Mouse (Mus musculus) forebrain, embryonic 11.5 days (tissue): ENCODE results near the gene Nrp2. TPM values are rescaled to one million over a fixed set of nuclear protein-coding genes. Genes with fewer than 3 reads are reported as not detected.
A peak's percentile ranks its signal among the peaks of the same experiment; 100 is the strongest.

Experiments used
- ATAC-seq: fragments of 200-750 bp; cut with Nextera tagmentation; replicated peaks from 2 replicates; pipeline ENCODE4 v1.8.0; 2017; ENCODE audit warnings: moderate TSS enrichment; ENCODE audit not compliant: low FRiP score
- DNase-seq: peaks from one replicate; pipeline ENCODE4 v3.0.0-alpha.2; 2017; ENCODE audit warnings: low spot score
- H3K27ac ChIP-seq: fragments of 300-500 bp; sonication (generic); 2 replicates; pipeline ENCODE4 v1.5.1; 2014; ENCODE audit warnings: low read depth, low read length
- H3K27me3 ChIP-seq: fragments of 300-500 bp; sonication (generic); 2 replicates; pipeline ENCODE4 v1.6.1; 2014; ENCODE audit warnings: mild to moderate bottlenecking, low read length, mixed read lengths; ENCODE audit not compliant: control insufficient read depth, insufficient read depth
- H3K36me3 ChIP-seq: fragments of 300-500 bp; sonication (generic); 2 replicates; pipeline ENCODE4 v1.6.1; 2014; ENCODE audit warnings: mild to moderate bottlenecking, low read length, moderate library complexity, mixed read lengths; ENCODE audit not compliant: control insufficient read depth, insufficient read depth
- H3K4me1 ChIP-seq: fragments of 300-500 bp; sonication (generic); replicated peaks from 2 replicates; pipeline ENCODE4 v1.6.1; 2014; ENCODE audit warnings: low read length, mixed read lengths; ENCODE audit not compliant: control insufficient read depth, insufficient read depth
- H3K4me2 ChIP-seq: fragments of 300-500 bp; sonication (generic); 2 replicates; pipeline ENCODE4 v1.6.1; 2014; ENCODE audit warnings: low read depth, mild to moderate bottlenecking, low read length, moderate library complexity, mixed read lengths; ENCODE audit not compliant: severe bottlenecking
- H3K4me3 ChIP-seq: fragments of 300-500 bp; sonication (generic); 2 replicates; pipeline ENCODE4 v1.5.1; 2014; ENCODE audit warnings: low read depth, low read length
- H3K9ac ChIP-seq: fragments of 300-500 bp; sonication (generic); 2 replicates; pipeline ENCODE4 v1.6.1; 2014; ENCODE audit warnings: low read length
- H3K9me3 ChIP-seq: fragments of 300-500 bp; sonication (generic); 2 replicates; pipeline ENCODE4 v1.6.1; 2016; ENCODE audit warnings: low read length, mixed read lengths; ENCODE audit not compliant: control insufficient read depth
- WGBS: fragments of 180-500 bp; shearing (Covaris S2); extraction: QIAGEN DNeasy Blood & Tissue Kit; methylation state at CpG from one replicate; pipeline ENCODE4 v1.1.7; 2014; 5-methylcytosine and 5-hydroxymethylcytosine counted together
- polyA plus RNA-seq: library from polyadenylated mRNA; unstranded; fragments of >200 nt; fragmentation: Nextera tagmentation; extraction: Ambion mirVana; gene quantifications from 2 replicates; pipeline ENCODE4 v1.2.1, GENCODE M21; 2014

Nrp2 gene
- polyA plus RNA-seq, 1 experiment from 2014 or later = 20.7 TPM

- no peak for DNase-seq
- H3K36me3 ChIP-seq = no peaks in the 10 kb centered on the region
- no peak for ATAC-seq
- no peak overlapping the region for H3K4me2 ChIP-seq
- no peak overlapping the region for H3K4me3 ChIP-seq
- no peak overlapping the region for H3K9ac ChIP-seq
- no peaks in the 10 kb centered on the region for H3K9me3 ChIP-seq
- 40% methylated on average over 1 of the region's 1 CpGs for WGBS
- H3K27ac ChIP-seq = no peak overlapping the region
- no peaks in the 10 kb centered on the region for H3K27me3 ChIP-seq
- no peaks in the 10 kb centered on the region for H3K4me1 ChIP-seq
Measured at GRCm38 (mm10) chr1:62813938-62814337, 110.9 kb downstream of the Nrp2 start.

GRCm38 (mm10) chr1:62817566-62817965, 114.5 kb downstream of the Nrp2 start:
- Histone ChIP-seq H3K36me3 (no peaks in the 10 kb centered on the region), H3K4me1 (no peaks in the 10 kb centered on the region), H3K9ac (no peak overlapping the region), H3K9me3 (no peaks in the 10 kb centered on the region), H3K4me3 (no peak overlapping the region), H3K27ac (no peak overlapping the region), H3K27me3 (no peaks in the 10 kb centered on the region), H3K4me2 (no peak overlapping the region)
- no peak for ATAC-seq
- DNase-seq = no peak
- WGBS = 83% methylated on average over 7 of the region's 7 CpGs

- no peak overlapping the region for H3K4me3 ChIP-seq
- H3K36me3 ChIP-seq = no peaks in the 10 kb centered on the region
- ATAC-seq = no peak
- H3K27ac ChIP-seq = no peak overlapping the region
- DNase-seq = no peak
- H3K9me3 ChIP-seq = no peaks in the 10 kb centered on the region
- no peaks in the 10 kb centered on the region for H3K4me1 ChIP-seq
- H3K9ac ChIP-seq = no peak overlapping the region
- H3K4me2 ChIP-seq = no peak overlapping the region
- 79% methylated on average over 3 of the region's 3 CpGs for WGBS
- H3K27me3 ChIP-seq = no peaks in the 10 kb centered on the region
Measured at GRCm38 (mm10) chr1:62820170-62820569, 117.1 kb downstream of the Nrp2 start.

GRCm38 (mm10) chr1:62821509-62822398, 118.7 kb downstream of the Nrp2 start:
- Histone ChIP-seq H3K27me3 (no peaks in the 10 kb centered on the region), H3K9ac (no peak overlapping the region), H3K4me2 (no peak overlapping the region), H3K4me1 (no peaks in the 10 kb centered on the region), H3K9me3 (no peaks in the 10 kb centered on the region), H3K4me3 (no peak overlapping the region), H3K27ac (no peak overlapping the region), H3K36me3 (no peaks in the 10 kb centered on the region)
- DNase-seq (no peak), ATAC-seq (no peak)
- WGBS = 60% methylated on average over 10 of the region's 10 CpGs

GRCm38 (mm10) chr1:62823549-62824195, 120.6 kb downstream of the Nrp2 start:
- 80% methylated on average over 6 of the region's 6 CpGs for WGBS
- Histone ChIP-seq H3K36me3 (no peaks in the 10 kb centered on the region), H3K4me1 (no peaks in the 10 kb centered on the region), H3K9me3 (no peaks in the 10 kb centered on the region), H3K27ac (no peak overlapping the region), H3K4me2 (no peak overlapping the region), H3K27me3 (no peaks in the 10 kb centered on the region), H3K9ac (no peak overlapping the region), H3K4me3 (no peak overlapping the region)
- ATAC-seq (no peak), DNase-seq (no peak)

GRCm38 (mm10) chr1:62825822-62826765, 123.0 kb downstream of the Nrp2 start:
- no peak overlapping the region for H3K27ac ChIP-seq
- H3K9me3 ChIP-seq = no peaks in the 10 kb centered on the region
- no peaks in the 10 kb centered on the region for H3K4me1 ChIP-seq
- ATAC-seq = no peak
- no peak overlapping the region for H3K9ac ChIP-seq
- H3K4me2 ChIP-seq = no peak overlapping the region
- H3K36me3 ChIP-seq = no peaks in the 10 kb centered on the region
- no peaks in the 10 kb centered on the region for H3K27me3 ChIP-seq
- H3K4me3 ChIP-seq = no peak overlapping the region
- 89% methylated on average over 17 of the region's 17 CpGs for WGBS
- DNase-seq = peak; percentile 9

GRCm38 (mm10) chr1:62827316-62827715, 124.2 kb downstream of the Nrp2 start:
- ATAC-seq = no peak
- Histone ChIP-seq H3K4me1 (no peaks in the 10 kb centered on the region), H3K27ac (no peak overlapping the region), H3K36me3 (no peaks in the 10 kb centered on the region), H3K4me2 (no peak overlapping the region), H3K4me3 (no peak overlapping the region), H3K9ac (no peak overlapping the region), H3K27me3 (no peaks in the 10 kb centered on the region), H3K9me3 (no peaks in the 10 kb centered on the region)
- DNase-seq = peak; percentile 39
- WGBS = 84% methylated on average over 10 of the region's 10 CpGs

GRCm38 (mm10) chr1:62828156-62828555, 125.1 kb downstream of the Nrp2 start:
- Histone ChIP-seq H3K4me3 (no peak overlapping the region), H3K27me3 (no peaks in the 10 kb centered on the region), H3K9ac (no peak overlapping the region), H3K9me3 (no peaks in the 10 kb centered on the region), H3K36me3 (no peaks in the 10 kb centered on the region), H3K4me1 (no peaks in the 10 kb centered on the region), H3K4me2 (no peak overlapping the region), H3K27ac (no peak overlapping the region)
- 62% methylated on average over 4 of the region's 4 CpGs for WGBS
- DNase-seq (peak; percentile 44), ATAC-seq (no peak)
